Mouse (Mus musculus) embryonic facial prominence, embryonic 13.5 days (tissue): ENCODE results near the gene Rtn4rl1. TPM values are rescaled to one million over a fixed set of nuclear protein-coding genes. Genes with fewer than 3 reads are reported as not detected.
"Not testable (repeated sequence)": the region's sequence is repeated elsewhere in the genome, so short reads cannot be mapped to it uniquely, and the experiment has no call there.

Experiments used
- ATAC-seq: fragments of 200-750 bp; cut with Nextera tagmentation; 2 replicates; pipeline ENCODE4 v1.8.0; 2017; ENCODE audit warnings: low read depth; ENCODE audit not compliant: insufficient number of reproducible peaks, insufficient read depth, low FRiP score, low TSS enrichment
- H3K27ac ChIP-seq: fragments of 300-500 bp; sonication (generic); 2 replicates; pipeline ENCODE4 v1.5.1; 2015; ENCODE audit warnings: moderate library complexity, mild to moderate bottlenecking, inconsistent platforms
- H3K27me3 ChIP-seq: fragments of 300-500 bp; sonication (generic); 2 replicates; pipeline ENCODE4 v1.6.1; 2015; ENCODE audit warnings: mild to moderate bottlenecking, inconsistent platforms
- H3K36me3 ChIP-seq: fragments of 300-500 bp; sonication (generic); 2 replicates; pipeline ENCODE4 v1.6.1; 2015; ENCODE audit warnings: mild to moderate bottlenecking, inconsistent platforms
- H3K4me1 ChIP-seq: fragments of 300-500 bp; sonication (generic); 2 replicates; pipeline ENCODE4 v1.6.1; 2015; ENCODE audit warnings: inconsistent platforms
- H3K4me2 ChIP-seq: fragments of 300-500 bp; sonication (generic); 2 replicates; pipeline ENCODE4 v1.6.1; 2015; ENCODE audit warnings: moderate library complexity, mild to moderate bottlenecking, inconsistent platforms
- H3K4me3 ChIP-seq: fragments of 300-500 bp; sonication (generic); 2 replicates; pipeline ENCODE4 v1.5.1; 2015; ENCODE audit warnings: mild to moderate bottlenecking, inconsistent platforms
- H3K9ac ChIP-seq: fragments of 300-500 bp; sonication (generic); 2 replicates; pipeline ENCODE4 v1.6.1; 2015; ENCODE audit warnings: mild to moderate bottlenecking, inconsistent platforms
- H3K9me3 ChIP-seq: fragments of 300-500 bp; sonication (generic); 2 replicates; pipeline ENCODE4 v1.6.1; 2016; ENCODE audit warnings: inconsistent platforms
- WGBS: fragments of 180-500 bp; shearing (Covaris S2); methylation state at CpG from one replicate; pipeline ENCODE4 v1.1.7; 2015; ENCODE audit warnings: mixed read lengths; 5-methylcytosine and 5-hydroxymethylcytosine counted together
- polyA plus RNA-seq: library from polyadenylated mRNA; unstranded; fragments of >200 nt; fragmentation: Nextera tagmentation; extraction: Ambion mirVana; gene quantifications from 2 replicates; pipeline ENCODE4 v1.2.1, GENCODE M21; 2015

Gene Rtn4rl1
- polyA plus RNA-seq, 1 experiment from 2014 or later, result 7.1 TPM

DNA sequence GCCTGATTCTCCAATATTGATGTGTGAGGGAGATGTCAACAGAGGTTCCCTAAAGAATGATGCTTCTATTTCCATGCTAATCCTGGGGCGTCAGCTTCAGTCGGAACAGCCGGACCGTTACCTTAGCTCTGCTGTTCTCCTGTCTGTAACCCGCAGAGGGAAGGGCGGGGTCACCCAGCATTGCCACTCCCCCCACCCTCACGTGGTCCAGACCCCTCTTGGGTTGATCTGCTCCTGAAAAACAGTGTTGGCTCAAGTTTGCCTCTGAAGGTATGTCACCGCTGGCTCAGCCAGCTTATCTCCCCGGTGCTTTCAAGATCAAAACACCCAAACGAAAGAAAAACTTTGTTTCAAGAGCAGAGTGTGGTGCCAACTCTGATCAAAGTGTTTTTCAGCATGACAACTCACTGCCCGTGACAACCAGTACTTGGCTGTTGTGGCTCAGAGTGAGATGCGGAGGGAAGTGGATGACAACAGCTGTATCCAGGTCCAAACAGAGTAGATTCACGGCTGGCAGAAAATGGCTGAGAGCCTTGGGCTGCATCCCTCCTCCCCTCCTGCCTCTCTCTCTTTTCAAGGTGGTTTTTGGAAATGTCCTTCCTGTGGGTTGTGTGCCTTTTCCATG is 89.0 kb downstream of the Rtn4rl1 start:
- WGBS, result 11% methylated on average over 13 of the region's 13 CpGs
- Histone ChIP-seq H3K36me3 (no peaks in the 10 kb centered on the region), H3K4me2 (peak overlapping the region; percentile 52), H3K4me3 (0 out of 2 replicates have a peak overlapping the region, but pooled peaks have one; percentile 21), H3K27ac (no peak overlapping the region), H3K9ac (no peak overlapping the region), H3K27me3 (peaks cover 49% of the 10 kb centered on the region), H3K4me1 (peaks cover 41% of the 10 kb centered on the region), H3K9me3 (no peaks in the 10 kb centered on the region)
- no peak for ATAC-seq

DNA sequence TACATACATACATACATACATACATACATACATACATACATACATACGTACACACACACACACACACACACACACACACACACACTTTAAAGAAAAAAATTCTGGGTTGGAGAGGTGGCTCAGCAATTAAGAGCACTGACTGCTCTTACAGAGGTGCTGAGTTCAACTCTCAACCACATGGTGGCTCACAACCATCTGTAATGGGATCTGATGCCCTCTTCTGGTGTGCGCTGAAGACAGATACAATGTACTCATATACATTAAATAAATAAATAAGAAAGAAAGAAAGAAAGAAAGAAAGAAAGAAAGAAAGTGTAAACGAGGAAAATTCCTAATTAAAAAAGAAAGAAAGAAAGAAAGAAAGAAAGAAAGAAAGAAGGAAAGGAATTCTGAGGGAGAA is 90.2 kb downstream of the Rtn4rl1 start:
- not testable (repeated sequence) for H3K4me3 ChIP-seq, H3K9me3 ChIP-seq, H3K4me2 ChIP-seq, H3K9ac ChIP-seq, H3K36me3 ChIP-seq, ATAC-seq, H3K27ac ChIP-seq
- Histone ChIP-seq H3K4me1 (peaks cover 53% of the 10 kb centered on the region), H3K27me3 (peaks cover 49% of the 10 kb centered on the region)
- 65% methylated on average over 3 of the region's 3 CpGs for WGBS

DNA sequence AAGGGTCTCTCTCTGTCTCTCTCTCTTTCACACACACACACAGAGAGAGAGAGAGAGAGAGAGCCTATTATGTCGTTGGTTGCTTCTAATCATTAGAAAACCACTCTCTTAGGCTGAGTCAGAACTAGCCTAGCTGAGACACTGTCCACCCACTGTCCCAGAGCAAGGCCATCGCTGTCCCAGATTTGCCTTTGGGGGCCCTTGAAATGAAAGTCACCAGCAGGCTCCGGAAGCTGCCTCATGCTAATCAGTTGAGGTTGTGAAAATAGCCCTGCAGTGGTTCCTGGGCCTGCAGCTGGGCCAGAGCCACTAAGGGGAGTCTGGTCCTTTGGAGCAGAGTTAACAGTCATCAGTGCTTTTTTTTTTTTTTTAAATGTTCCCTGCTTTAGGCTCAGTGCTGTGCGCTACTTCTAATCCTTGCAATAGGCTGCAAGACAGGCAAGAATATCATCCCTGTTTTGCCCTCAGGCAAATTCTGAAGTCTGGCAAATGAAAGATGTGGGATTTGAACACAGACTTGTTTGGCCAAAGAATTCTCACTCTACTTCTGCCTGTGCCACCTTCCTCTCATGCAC is 92.4 kb downstream of the Rtn4rl1 start:
- H3K9ac ChIP-seq, result no peak overlapping the region
- no peaks in the 10 kb centered on the region for H3K9me3 ChIP-seq
- 45% methylated on average over 4 of the region's 4 CpGs for WGBS
- H3K4me1 ChIP-seq, result peaks cover 45% of the 10 kb centered on the region
- no peak for ATAC-seq
- H3K27me3 ChIP-seq, result peaks cover 31% of the 10 kb centered on the region
- no peak overlapping the region for H3K27ac ChIP-seq
- no peak overlapping the region for H3K4me2 ChIP-seq
- no peaks in the 10 kb centered on the region for H3K36me3 ChIP-seq
- H3K4me3 ChIP-seq, result no peak overlapping the region

DNA sequence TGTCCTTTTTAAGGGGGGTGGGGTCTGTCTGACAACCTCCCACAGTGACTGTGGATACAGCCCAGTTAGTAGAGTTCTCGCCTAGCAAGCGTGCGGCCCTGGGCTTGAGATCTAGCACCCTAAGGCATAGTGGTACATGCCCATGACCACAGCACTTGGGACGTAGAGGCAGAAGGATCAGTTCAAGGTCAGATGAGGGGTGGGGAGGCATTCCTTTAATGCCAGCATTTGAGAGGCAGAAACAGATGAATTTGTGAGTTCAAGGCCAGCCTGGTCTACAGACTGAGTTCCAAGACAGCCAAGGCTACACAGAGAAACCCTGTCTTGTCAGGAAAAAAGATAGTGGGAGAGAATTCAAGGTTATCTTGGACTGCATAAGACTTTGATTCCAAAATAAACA is 93.3 kb downstream of the Rtn4rl1 start:
- peaks cover 45% of the 10 kb centered on the region for H3K4me1 ChIP-seq
- no peak for ATAC-seq
- peaks cover 28% of the 10 kb centered on the region for H3K27me3 ChIP-seq
- no peaks in the 10 kb centered on the region for H3K36me3 ChIP-seq
- H3K9me3 ChIP-seq, result no peaks in the 10 kb centered on the region
- WGBS, result 85% methylated on average over 4 of the region's 4 CpGs
- no peak overlapping the region for H3K4me2 ChIP-seq
- H3K4me3 ChIP-seq, result no peak overlapping the region
- H3K9ac ChIP-seq, result no peak overlapping the region
- H3K27ac ChIP-seq, result no peak overlapping the region

GRCm38 (mm10) chr11:75287940-75288339 is 94.4 kb downstream of the Rtn4rl1 start:
- no peak overlapping the region for H3K9ac ChIP-seq
- no peaks in the 10 kb centered on the region for H3K9me3 ChIP-seq
- peaks cover 42% of the 10 kb centered on the region for H3K4me1 ChIP-seq
- H3K36me3 ChIP-seq, result no peaks in the 10 kb centered on the region
- no peak overlapping the region for H3K27ac ChIP-seq
- no peak overlapping the region for H3K4me3 ChIP-seq
- no peak overlapping the region for H3K4me2 ChIP-seq
- ATAC-seq, result no peak
- peaks cover 28% of the 10 kb centered on the region for H3K27me3 ChIP-seq
- WGBS, result 64% methylated on average over 10 of the region's 10 CpGs

GRCm38 (mm10) chr11:75288517-75288916 is 94.9 kb downstream of the Rtn4rl1 start:
- peaks cover 28% of the 10 kb centered on the region for H3K27me3 ChIP-seq
- no peak overlapping the region for H3K27ac ChIP-seq
- no peaks in the 10 kb centered on the region for H3K9me3 ChIP-seq
- H3K36me3 ChIP-seq, result no peaks in the 10 kb centered on the region
- no peak overlapping the region for H3K4me3 ChIP-seq
- H3K4me1 ChIP-seq, result peaks cover 40% of the 10 kb centered on the region
- H3K9ac ChIP-seq, result no peak overlapping the region
- no peak for ATAC-seq
- WGBS, result 85% methylated on average over 8 of the region's 8 CpGs
- H3K4me2 ChIP-seq, result no peak overlapping the region

DNA sequence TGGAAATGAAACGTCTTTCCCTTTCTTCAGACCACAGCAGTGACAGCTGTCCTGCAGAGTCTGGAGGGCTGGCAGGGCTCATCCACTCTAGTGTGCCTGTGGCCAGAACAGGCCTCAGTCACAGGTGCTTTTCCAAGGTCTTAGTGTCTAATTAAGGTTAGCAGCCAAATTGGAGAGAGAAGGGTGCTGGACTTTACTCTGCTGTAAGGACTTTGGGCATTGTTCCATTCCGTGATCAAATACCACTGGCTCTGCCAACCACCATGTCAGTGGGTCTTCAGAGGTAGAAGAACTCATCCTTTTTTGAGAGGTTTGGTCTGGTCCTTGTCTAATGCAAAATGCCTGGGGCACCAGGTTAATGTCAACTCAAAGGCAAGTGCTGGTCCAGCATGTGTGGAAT is 95.5 kb downstream of the Rtn4rl1 start:
- H3K9ac ChIP-seq, result no peak overlapping the region
- H3K27ac ChIP-seq, result peak overlapping the region; percentile 60
- WGBS, result 58% methylated on average over 2 of the region's 2 CpGs
- H3K4me1 ChIP-seq, result peaks cover 44% of the 10 kb centered on the region
- H3K4me2 ChIP-seq, result no peak overlapping the region
- ATAC-seq, result no peak
- H3K36me3 ChIP-seq, result no peaks in the 10 kb centered on the region
- H3K27me3 ChIP-seq, result peaks cover 32% of the 10 kb centered on the region
- H3K9me3 ChIP-seq, result no peaks in the 10 kb centered on the region
- no peak overlapping the region for H3K4me3 ChIP-seq

- peak overlapping the region; percentile 40; the same call in 1 of the 2 replicates for H3K9ac ChIP-seq
- ATAC-seq, result 0 out of 2 replicates have a peak, but pooled peaks have one; percentile 67
- peak overlapping the region; percentile 22 for H3K4me3 ChIP-seq
- peak overlapping the region; percentile 50 for H3K4me2 ChIP-seq
- no peaks in the 10 kb centered on the region for H3K36me3 ChIP-seq
- peaks cover 42% of the 10 kb centered on the region for H3K27me3 ChIP-seq
- no peaks in the 10 kb centered on the region for H3K9me3 ChIP-seq
- peaks cover 47% of the 10 kb centered on the region for H3K4me1 ChIP-seq
- H3K27ac ChIP-seq, result no peak overlapping the region; the same call in 1 of the 2 replicates
- WGBS, result 14% methylated on average over 6 of the region's 6 CpGs
Measured at GRCm38 (mm10) chr11:75290566-75291271, 97.1 kb downstream of the Rtn4rl1 start.

DNA sequence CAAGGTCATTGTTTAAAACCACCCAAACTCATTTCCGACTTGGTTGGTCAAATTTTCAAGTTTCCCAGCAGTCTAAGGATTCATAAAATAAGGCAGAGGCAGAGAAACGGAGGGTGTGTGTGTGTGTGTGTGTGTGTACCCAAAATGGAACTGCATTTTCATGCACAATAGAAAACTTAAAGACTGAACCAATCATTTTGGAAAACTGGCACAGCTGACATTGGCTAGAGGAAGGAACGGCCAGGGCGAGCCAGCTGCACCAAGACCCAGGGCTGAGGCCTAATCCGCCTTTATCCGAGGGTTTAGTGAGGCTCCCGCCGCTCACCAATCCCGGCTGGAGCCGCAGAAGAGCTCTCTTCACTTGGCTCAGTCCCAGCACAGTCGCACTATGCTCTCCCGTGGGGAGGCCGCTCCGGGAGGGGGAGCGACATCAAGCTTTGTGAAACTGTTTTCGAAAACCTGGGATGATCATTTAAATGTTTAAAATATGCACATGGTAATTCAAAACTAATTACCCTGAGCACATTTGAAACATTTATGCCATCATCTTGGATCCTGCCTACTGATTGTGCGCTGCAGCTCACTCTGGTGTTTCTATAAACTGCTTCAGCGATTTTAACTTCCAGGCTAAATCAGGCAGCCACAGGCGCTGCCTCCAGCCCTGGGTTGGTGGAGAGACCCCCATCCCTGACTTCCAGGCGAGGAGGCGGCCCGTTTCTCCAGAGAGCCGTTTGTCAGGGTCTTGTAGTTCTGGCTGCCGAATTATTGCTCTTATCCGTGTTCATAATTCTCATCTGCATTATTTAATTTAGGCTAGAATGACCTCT is 98.0 kb downstream of the Rtn4rl1 start:
- H3K9me3 ChIP-seq, result no peaks in the 10 kb centered on the region
- H3K4me1 ChIP-seq, result peaks cover 47% of the 10 kb centered on the region
- no peak overlapping the region for H3K27ac ChIP-seq
- H3K27me3 ChIP-seq, result peaks cover 42% of the 10 kb centered on the region
- 20% methylated on average over 25 of the region's 25 CpGs for WGBS
- H3K4me3 ChIP-seq, result peak overlapping the region; percentile 22
- H3K4me2 ChIP-seq, result peak overlapping the region; percentile 50
- ATAC-seq, result no peak
- no peaks in the 10 kb centered on the region for H3K36me3 ChIP-seq
- H3K9ac ChIP-seq, result peak overlapping the region; percentile 40

DNA sequence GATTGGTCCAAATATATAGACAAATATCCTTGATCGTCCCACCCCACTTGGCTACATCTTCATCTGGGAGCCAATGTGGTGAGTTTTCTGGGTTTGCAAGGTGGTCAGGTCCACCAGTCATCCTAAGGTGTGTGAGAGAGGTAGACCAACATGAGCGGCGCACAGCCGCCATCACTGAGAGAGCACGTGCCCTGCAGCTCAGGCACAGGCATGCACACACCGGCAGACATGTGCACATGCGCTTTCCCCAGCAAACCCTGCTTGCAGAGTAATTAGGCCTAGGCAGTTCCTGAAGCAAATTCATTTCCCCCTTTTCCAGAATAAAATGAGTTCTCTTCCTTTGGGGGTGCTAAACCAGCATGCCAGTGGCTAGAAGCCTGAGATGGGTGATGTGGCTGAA is 98.7 kb downstream of the Rtn4rl1 start:
- Histone ChIP-seq H3K27ac (no peak overlapping the region), H3K4me2 (0 out of 2 replicates have a peak overlapping the region, but pooled peaks have one; percentile 50), H3K4me1 (peaks cover 47% of the 10 kb centered on the region), H3K9ac (no peak overlapping the region), H3K4me3 (no peak overlapping the region), H3K27me3 (peaks cover 42% of the 10 kb centered on the region), H3K36me3 (no peaks in the 10 kb centered on the region), H3K9me3 (no peaks in the 10 kb centered on the region)
- 78% methylated on average over 7 of the region's 7 CpGs for WGBS
- no peak for ATAC-seq

- peaks cover 42% of the 10 kb centered on the region for H3K27me3 ChIP-seq
- no peak overlapping the region for H3K9ac ChIP-seq
- ATAC-seq, result no peak
- H3K36me3 ChIP-seq, result no peaks in the 10 kb centered on the region
- no peak overlapping the region for H3K27ac ChIP-seq
- H3K9me3 ChIP-seq, result no peaks in the 10 kb centered on the region
- no peak overlapping the region for H3K4me3 ChIP-seq
- no peak overlapping the region for H3K4me2 ChIP-seq
- 48% methylated on average over 21 of the region's 21 CpGs for WGBS
- peaks cover 46% of the 10 kb centered on the region for H3K4me1 ChIP-seq
Measured at GRCm38 (mm10) chr11:75293852-75294361, 100.3 kb downstream of the Rtn4rl1 start.
